Mouse (Mus musculus): Measurements from ENCODE around the gene Hdac7. TPM values are rescaled to one million over a fixed set of nuclear protein-coding genes. Genes with fewer than 3 reads are reported as not detected.

Gene Hdac7
- total and polyA plus RNA-seq, 3 experiments, result 52.5 to 256 (median 65.1) TPM

DNA sequence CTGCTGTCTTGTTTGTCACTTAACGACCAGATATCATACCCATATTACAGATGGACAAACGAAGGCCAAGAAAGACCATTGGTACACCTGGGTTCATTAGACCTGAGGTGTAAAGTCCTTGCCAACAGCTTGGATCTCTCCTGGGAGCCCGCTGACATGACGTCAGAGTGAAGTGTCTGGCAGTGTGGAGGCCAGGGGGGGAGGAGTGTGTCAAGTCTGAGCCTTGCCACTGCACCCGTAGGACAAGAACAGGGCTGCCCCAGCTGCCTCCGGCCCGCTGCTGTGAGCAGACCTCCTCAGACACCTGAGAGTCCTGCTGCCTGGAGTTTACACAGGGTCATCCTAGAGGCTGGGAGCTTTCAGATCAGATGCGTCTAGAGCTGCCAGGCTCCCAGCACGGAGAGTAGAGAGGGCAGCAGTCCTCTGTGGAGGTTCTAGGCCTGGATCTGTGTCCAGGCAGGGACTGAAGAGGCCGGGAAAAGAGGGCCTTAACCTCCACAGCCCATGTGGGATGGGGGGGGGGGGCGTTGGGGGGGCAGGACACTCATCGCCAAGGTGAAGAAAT lies 100.3 kb downstream of the Hdac7 start:
- DNase-seq, result no peak

DNA sequence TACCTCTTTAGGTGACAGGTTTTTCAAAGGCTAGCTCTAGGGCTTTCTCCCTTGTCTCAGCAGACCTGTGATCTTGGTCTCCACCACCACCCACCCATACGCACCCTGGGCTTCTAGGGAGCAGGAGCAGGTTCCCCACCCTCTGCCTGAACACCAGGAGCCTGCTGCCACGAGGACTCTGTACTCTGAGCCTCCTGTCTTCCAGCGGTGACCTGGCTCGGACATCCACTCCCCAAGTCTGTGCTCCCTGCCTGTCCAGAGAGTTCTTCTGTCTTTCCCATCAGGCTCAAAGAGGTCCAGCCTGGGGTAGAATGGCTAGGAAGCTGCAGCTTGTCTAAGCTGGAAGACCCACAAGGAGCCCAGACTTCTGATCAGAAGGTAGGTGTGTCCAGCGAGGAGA lies 101.1 kb downstream of the Hdac7 start:
- no peak for DNase-seq

Other genes with a start within 250 kb of the Hdac7 start
- 10 to 100 TPM; 14.6 to 22.9 TPM for gene Rpap3, start 138.7 kb downstream of the Hdac7 start, total RNA-seq (2021)
- 1.1 and 1.2 TPM in 2 replicates for gene Rpap3, start 138.7 kb downstream of the Hdac7 start, polyA plus RNA-seq (2012; rRNA removed)
- under 1 TPM; 0.35 to 0.66 TPM for gene Endou, start 113.2 kb downstream of the Hdac7 start, total RNA-seq (2021)
- gene Endou, start 113.2 kb downstream of the Hdac7 start, polyA plus RNA-seq (2012; rRNA removed), result 0.38 and 0.66 TPM in 2 replicates
- 10 to 100 TPM; 13.4 to 18.6 TPM for gene Rapgef3, start 76.5 kb downstream of the Hdac7 start, total RNA-seq (2021)
- 44.5 and 52.6 TPM in 2 replicates for gene Rapgef3, start 76.5 kb downstream of the Hdac7 start, polyA plus RNA-seq (2012; rRNA removed)
- gene Slc48a1, start 66.0 kb downstream of the Hdac7 start, total RNA-seq (2021), result 100 to 1,000 TPM; 116 to 158 TPM
- 204 and 217 TPM in 2 replicates for gene Slc48a1, start 66.0 kb downstream of the Hdac7 start, polyA plus RNA-seq (2012; rRNA removed)
- gene Vdr, start 66.1 kb upstream of the Hdac7 start, total RNA-seq (2021), result 10 to 100 TPM in 1 of 2 experiments, 1 to 10 TPM in 1; 6.6 to 17.1 TPM
- gene Vdr, start 66.1 kb upstream of the Hdac7 start, polyA plus RNA-seq (2012; rRNA removed), result 2.7 and 5.8 TPM in 2 replicates
- 10 to 100 TPM; 51.5 to 54.2 TPM for gene Tmem106c, start 119.7 kb upstream of the Hdac7 start, total RNA-seq (2021)
- gene Tmem106c, start 119.7 kb upstream of the Hdac7 start, polyA plus RNA-seq (2012; rRNA removed), result 44.4 and 45.4 TPM in 2 replicates
- gene Col2a1, start 160.2 kb upstream of the Hdac7 start, total RNA-seq (2021), result not detected
- 0.03 TPM in 2 replicates for gene Col2a1, start 160.2 kb upstream of the Hdac7 start, polyA plus RNA-seq (2012; rRNA removed)
- gene Pfkm, start 248.1 kb upstream of the Hdac7 start, total RNA-seq (2021), result 10 to 100 TPM; 46.1 to 73.6 TPM
- 30.0 and 33.5 TPM in 2 replicates for gene Pfkm, start 248.1 kb upstream of the Hdac7 start, polyA plus RNA-seq (2012; rRNA removed)
- 10 to 100 TPM; 15.7 to 16.5 TPM for gene Senp1, start 249.2 kb upstream of the Hdac7 start, total RNA-seq (2021)
- gene Senp1, start 249.2 kb upstream of the Hdac7 start, polyA plus RNA-seq (2012; rRNA removed), result 4.1 and 5.1 TPM in 2 replicates

Measured in adrenal gland, adult 2 months (tissue).